Mouse (Mus musculus) stomach, postnatal 0 days (tissue): Measurements from ENCODE around the gene Ankrd44. TPM values are rescaled to one million over a fixed set of nuclear protein-coding genes. Genes with fewer than 3 reads are reported as not detected.

Experiments
- ATAC-seq: fragments of 200-750 bp; cut with Nextera tagmentation; 2 replicates; pipeline ENCODE4 v1.8.0; 2017; ENCODE audit not compliant: low FRiP score, low TSS enrichment
- DNase-seq: peaks from one replicate; pipeline ENCODE4 v3.0.0-alpha.2; 2016; ENCODE audit warnings: low spot score
- H3K27ac ChIP-seq: fragments of 300-500 bp; sonication (generic); replicated peaks from 2 replicates; pipeline ENCODE4 v1.5.1; 2014; ENCODE audit warnings: mild to moderate bottlenecking, control low read depth
- H3K27me3 ChIP-seq: fragments of 300-500 bp; sonication (generic); 2 replicates; pipeline ENCODE4 v1.6.1; 2014; ENCODE audit warnings: low read length; ENCODE audit not compliant: control insufficient read depth, insufficient read depth
- H3K36me3 ChIP-seq: fragments of 300-500 bp; sonication (generic); 2 replicates; pipeline ENCODE4 v1.6.1; 2014; ENCODE audit warnings: low read length, mixed read lengths; ENCODE audit not compliant: control insufficient read depth, insufficient read depth
- H3K4me1 ChIP-seq: fragments of 300-500 bp; sonication (generic); replicated peaks from 2 replicates; pipeline ENCODE4 v1.6.1; 2014; ENCODE audit warnings: antibody characterized with exemption; ENCODE audit not compliant: control insufficient read depth, insufficient read depth
- H3K4me2 ChIP-seq: fragments of 300-500 bp; sonication (generic); replicated peaks from 2 replicates; pipeline ENCODE4 v1.6.1; 2014; ENCODE audit warnings: low read depth, mild to moderate bottlenecking, control low read depth, moderate library complexity
- H3K4me3 ChIP-seq: fragments of 300-500 bp; sonication (generic); 2 replicates; pipeline ENCODE4 v1.5.1; 2014; ENCODE audit warnings: low read depth, low read length, control low read depth
- H3K9ac ChIP-seq: fragments of 300-500 bp; sonication (generic); 2 replicates; pipeline ENCODE4 v1.6.1; 2014; ENCODE audit warnings: mild to moderate bottlenecking, low read length, control low read depth, mixed read lengths
- H3K9me3 ChIP-seq: fragments of 300-500 bp; sonication (generic); 2 replicates; pipeline ENCODE4 v1.6.1; 2016; ENCODE audit warnings: low read length; ENCODE audit not compliant: control insufficient read depth
- CTCF ChIP-seq: IDR thresholded peaks from 2 replicates; pipeline ENCODE4 v1.5.1; 2016; ENCODE audit warnings: antibody characterized with exemption, low read depth, mild to moderate bottlenecking, moderate library complexity
- EP300 ChIP-seq: optimal IDR thresholded peaks from 2 replicates; pipeline ENCODE3; 2016; ENCODE audit warnings: antibody characterized with exemption
- WGBS: fragments of 180-500 bp; shearing (Covaris S2); extraction: QIAGEN DNeasy Blood & Tissue Kit; methylation state at CpG from one replicate; pipeline ENCODE4 v1.1.7; 2014; 5-methylcytosine and 5-hydroxymethylcytosine counted together
- polyA plus RNA-seq: library from polyadenylated mRNA; unstranded; fragments of >200 nt; fragmentation: Nextera tagmentation; extraction: Ambion mirVana; gene quantifications from 2 replicates; pipeline ENCODE4 v1.2.1, GENCODE M21; 2015

Ankrd44 gene
- polyA plus RNA-seq, 1 experiment from 2014 or later, result 7.8 TPM

DNA sequence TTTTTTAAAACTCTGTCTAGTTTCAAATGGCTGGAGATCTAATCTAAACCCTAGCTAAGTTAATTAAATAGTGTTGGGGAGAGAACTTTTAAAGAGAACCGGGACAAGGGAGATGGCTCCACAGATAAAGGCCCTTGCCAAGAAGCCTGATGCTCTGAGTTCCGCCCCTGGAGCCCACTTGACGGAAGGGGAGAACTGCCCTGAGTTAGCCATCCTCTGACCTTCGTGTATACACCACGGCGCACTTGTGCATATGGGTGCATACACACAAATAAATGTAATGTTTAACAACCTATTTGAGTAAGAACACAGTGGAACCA lies 87.7 kb downstream of the Ankrd44 start:
- TF ChIP-seq CTCF, result no peak
- no peak for TF ChIP-seq EP300
- Histone ChIP-seq H3K9ac (no peak overlapping the region), H3K27me3 (no peaks in the 10 kb centered on the region), H3K4me3 (no peak overlapping the region), H3K9me3 (no peaks in the 10 kb centered on the region), H3K4me2 (no peak overlapping the region), H3K4me1 (no peaks in the 10 kb centered on the region), H3K36me3 (no peaks in the 10 kb centered on the region), H3K27ac (no peak overlapping the region)
- DNase-seq, result no peak
- no peak for ATAC-seq
- 65% methylated on average over 6 of the region's 6 CpGs for WGBS

DNA sequence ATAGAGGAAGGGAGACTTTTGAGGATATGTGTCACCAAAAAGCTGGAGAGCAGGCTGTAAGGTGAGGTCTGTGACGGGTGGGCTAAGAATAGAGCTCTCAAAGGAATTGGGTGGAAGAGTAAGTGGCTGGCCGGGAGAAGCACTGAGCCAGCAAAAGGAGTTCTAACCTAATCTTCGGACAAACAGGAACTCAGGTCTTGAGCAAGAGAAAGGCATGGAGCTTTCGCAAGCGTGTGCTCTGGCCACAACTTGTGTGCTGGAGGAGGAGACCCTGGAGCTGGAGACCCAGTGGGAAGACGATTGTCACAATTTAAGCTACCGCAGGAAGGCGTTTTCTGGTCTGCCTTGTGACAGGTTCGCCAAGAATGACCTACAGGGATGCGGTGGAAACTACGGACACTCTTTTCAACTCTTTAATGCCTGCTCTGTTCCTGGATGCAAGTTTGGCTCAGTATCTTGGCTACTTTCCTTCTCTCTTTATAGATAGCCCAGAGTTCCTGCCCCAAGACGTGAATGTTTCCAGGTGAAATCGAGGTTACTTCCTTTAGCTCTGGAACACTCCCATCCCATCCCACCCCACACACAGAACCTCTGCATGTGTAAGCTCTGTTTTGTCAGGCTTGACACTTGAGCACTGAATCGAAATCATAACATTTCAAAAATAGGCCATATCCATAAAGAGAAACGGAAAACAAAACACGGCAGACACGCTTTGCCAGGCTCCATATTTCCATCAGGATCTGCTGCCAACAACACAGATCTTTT lies 88.3 kb downstream of the Ankrd44 start:
- no peak overlapping the region; the same call in 1 of the 2 replicates for H3K27ac ChIP-seq

DNA sequence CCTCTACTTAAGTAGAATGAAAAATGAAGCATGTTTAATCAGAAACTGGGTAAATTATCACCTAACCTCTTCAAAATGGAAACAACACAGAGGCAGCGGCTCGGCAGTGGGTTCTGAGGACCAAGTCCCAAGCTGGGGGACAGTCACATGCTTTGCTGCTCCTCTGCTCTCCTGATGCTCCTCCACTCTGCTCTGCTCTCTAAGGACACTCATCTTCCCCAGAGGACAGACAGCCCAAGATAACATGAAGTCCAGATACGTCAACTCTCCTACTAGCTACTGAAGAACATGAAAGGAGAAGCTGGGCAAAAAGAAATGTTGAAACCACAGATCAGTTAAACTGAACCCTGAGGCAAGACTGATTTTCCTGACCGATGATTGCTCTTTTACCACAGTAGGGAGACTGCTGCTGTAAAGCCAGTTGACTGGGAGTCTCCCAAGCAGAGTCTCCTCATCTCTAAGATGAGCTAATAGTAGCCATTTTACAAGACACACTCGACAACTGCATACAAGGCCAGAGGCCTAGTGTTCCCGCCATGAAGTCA lies 90.5 kb downstream of the Ankrd44 start:
- TF ChIP-seq CTCF, result no peak
- TF ChIP-seq EP300, result no peak
- Histone ChIP-seq H3K4me1 (no peaks in the 10 kb centered on the region), H3K4me2 (no peak overlapping the region), H3K27ac (no peak overlapping the region), H3K27me3 (no peaks in the 10 kb centered on the region), H3K9me3 (no peaks in the 10 kb centered on the region), H3K36me3 (no peaks in the 10 kb centered on the region), H3K4me3 (no peak overlapping the region), H3K9ac (no peak overlapping the region)
- ATAC-seq, result no peak
- whole genome bisulfite sequencing, result 85% methylated on average over 6 of the region's 6 CpGs
- DNase-seq, result no peak

More for the DNA sequence above, 88.3 kb downstream of the Ankrd44 start:
- H3K4me1 ChIP-seq, result no peaks in the 10 kb centered on the region
- no peaks in the 10 kb centered on the region for H3K9me3 ChIP-seq
- 0 out of 2 replicates have a peak overlapping the region, but pooled peaks have one; percentile 8 for H3K4me2 ChIP-seq
- H3K36me3 ChIP-seq, result no peaks in the 10 kb centered on the region
- no peak for DNase-seq
- ATAC-seq, result no peak
- H3K9ac ChIP-seq, result no peak overlapping the region
- H3K27me3 ChIP-seq, result no peaks in the 10 kb centered on the region
- TF ChIP-seq EP300 (no peak), CTCF (no peak)
- 63% methylated on average over 17 of the region's 17 CpGs for WGBS
- no peak overlapping the region for H3K4me3 ChIP-seq

- H3K4me2 ChIP-seq, result no peak overlapping the region
- ATAC-seq, result no peak
- H3K4me1 ChIP-seq, result 0 out of 2 replicates have a peak, but pooled peaks cover 3% of the 10 kb centered on the region
- H3K4me3 ChIP-seq, result no peak overlapping the region
- WGBS, result 92% methylated on average over 6 of the region's 6 CpGs
- H3K36me3 ChIP-seq, result no peaks in the 10 kb centered on the region
- no peaks in the 10 kb centered on the region for H3K9me3 ChIP-seq
- DNase-seq, result no peak
- TF ChIP-seq CTCF, result no peak
- no peak for TF ChIP-seq EP300
- H3K27me3 ChIP-seq, result no peaks in the 10 kb centered on the region
- no peak overlapping the region for H3K27ac ChIP-seq
- H3K9ac ChIP-seq, result no peak overlapping the region
Measured at GRCm38 (mm10) chr1:54833221-54833620, 93.0 kb downstream of the Ankrd44 start.

DNA sequence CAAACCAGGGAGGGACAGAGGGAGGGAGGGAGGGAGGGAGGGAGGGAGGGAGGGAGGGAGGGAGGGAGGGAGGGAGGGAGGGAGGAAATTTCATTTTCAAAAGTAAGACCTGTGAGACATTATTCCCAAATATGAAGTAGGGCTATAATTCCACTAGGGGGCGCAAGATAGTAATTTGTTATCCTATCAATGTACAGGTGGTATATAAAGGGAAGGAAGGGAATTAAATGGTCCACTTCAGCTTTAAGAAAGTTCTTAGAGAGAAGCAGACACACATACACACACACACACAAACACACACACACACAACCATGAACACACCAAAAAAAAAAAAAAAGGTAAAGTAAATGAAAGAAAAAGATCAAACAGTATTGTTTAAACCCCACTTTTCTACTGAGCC lies 93.4 kb downstream of the Ankrd44 start:
- H3K9ac ChIP-seq, result no peak overlapping the region
- no peak overlapping the region for H3K27ac ChIP-seq
- H3K27me3 ChIP-seq, result no peaks in the 10 kb centered on the region
- no peaks in the 10 kb centered on the region for H3K36me3 ChIP-seq
- no peak overlapping the region for H3K4me3 ChIP-seq
- peak; percentile 75 for ATAC-seq
- 0 out of 2 replicates have a peak, but pooled peaks cover 3% of the 10 kb centered on the region for H3K4me1 ChIP-seq
- H3K9me3 ChIP-seq, result no peaks in the 10 kb centered on the region
- TF ChIP-seq CTCF (peak; percentile 78), EP300 (no peak)
- H3K4me2 ChIP-seq, result no peak overlapping the region
- no peak for DNase-seq
- 0% methylated on average over 1 of the region's 1 CpGs for WGBS

DNA sequence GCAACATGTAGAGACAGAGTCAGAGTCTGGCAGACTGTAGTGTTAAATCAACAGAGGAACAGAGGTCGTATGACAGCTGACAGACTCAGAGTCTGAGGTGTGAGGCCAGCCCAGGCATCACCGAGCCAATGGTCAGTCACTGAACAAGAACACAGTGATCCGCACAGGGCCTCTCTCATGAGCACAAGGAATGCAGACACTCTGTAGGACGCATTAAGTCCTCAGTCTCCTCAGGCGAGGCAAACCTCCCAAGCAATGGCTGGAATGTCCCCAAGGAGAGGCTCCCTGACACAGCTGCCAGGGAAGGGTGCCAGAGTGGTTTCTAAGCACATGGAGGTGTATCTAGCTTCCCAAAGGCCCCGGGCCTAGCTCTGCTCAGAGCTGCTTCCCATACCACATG lies 96.0 kb downstream of the Ankrd44 start:
- no peak overlapping the region for H3K4me3 ChIP-seq
- H3K4me2 ChIP-seq, result no peak overlapping the region
- H3K4me1 ChIP-seq, result peaks cover 3% of the 10 kb centered on the region; the same call in 1 of the 2 replicates
- no peak overlapping the region for H3K9ac ChIP-seq
- H3K27ac ChIP-seq, result no peak overlapping the region
- no peaks in the 10 kb centered on the region for H3K36me3 ChIP-seq
- no peak for TF ChIP-seq EP300
- TF ChIP-seq CTCF, result no peak
- DNase-seq (no peak), ATAC-seq (peak; percentile 16; the same call in 1 of the 2 replicates)
- H3K9me3 ChIP-seq, result no peaks in the 10 kb centered on the region
- WGBS, result 38% methylated on average over 6 of the region's 6 CpGs
- no peaks in the 10 kb centered on the region for H3K27me3 ChIP-seq
